Mouse (Mus musculus) cerebellum, adult 2 months (tissue): ENCODE measurements around the gene Cdc25b. TPM values are rescaled to one million over a fixed set of nuclear protein-coding genes. Genes with fewer than 3 reads are reported as not detected.

Experiments
- DNase-seq, 2 experiments: peaks; one replicate each; pipeline ENCODE4 v3.0.0; 2021
- H3K27ac ChIP-seq: fragments of 200-500 bp; 2 replicates; pipeline ENCODE4 v1.5.1; 2012; ENCODE audit warnings: low read length, control low read depth, inconsistent platforms; ENCODE audit not compliant: insufficient read depth
- H3K27me3 ChIP-seq: fragments of 200-500 bp; 2 replicates; pipeline ENCODE4 v1.6.1; 2012; ENCODE audit warnings: inconsistent platforms, mild to moderate bottlenecking, low read length, moderate library complexity; ENCODE audit not compliant: control insufficient read depth, insufficient read depth
- H3K4me1 ChIP-seq: fragments of 200-500 bp; 2 replicates; pipeline ENCODE4 v1.6.1; 2011; ENCODE audit warnings: low read length; ENCODE audit not compliant: control insufficient read depth, insufficient read depth
- H3K4me3 ChIP-seq: fragments of 200-500 bp; replicated peaks from 2 replicates; pipeline ENCODE3; 2011; ENCODE audit warnings: mild to moderate bottlenecking, low read depth, low read length, control low read depth; ENCODE audit not compliant: insufficient read depth
- CTCF ChIP-seq: fragments of 200-500 bp; IDR thresholded peaks from 2 replicates; pipeline ENCODE4 v1.5.1; 2011; ENCODE audit warnings: low read depth, mild to moderate bottlenecking, control low read depth, low read length, moderate library complexity, borderline replicate concordance; ENCODE audit not compliant: insufficient read depth
- POLR2A ChIP-seq: fragments of 200-500 bp; IDR thresholded peaks from 2 replicates; pipeline ENCODE4 v1.6.1; 2011; ENCODE audit warnings: low read length, control low read depth, borderline replicate concordance; ENCODE audit not compliant: insufficient read depth
- WGBS: fragments of 180-500 bp; shearing (Covaris S2); methylation state at CpG from one replicate; pipeline ENCODE4 v1.1.7; 2018; 5-methylcytosine and 5-hydroxymethylcytosine counted together
- polyA plus RNA-seq: library from polyadenylated mRNA; depleted of rRNA; stranded (reverse); fragments of >200 nt; gene quantifications from 2 replicates; pipeline ENCODE4 v1.2.3, GENCODE M21; 2012

Gene Cdc25b
- polyA plus RNA-seq, 1 experiment, result 26.4 TPM

- TF ChIP-seq CTCF, result no peak
- H3K4me1 ChIP-seq, result no peaks in the 10 kb centered on the region
- H3K27ac ChIP-seq, result no peak overlapping the region
- DNase-seq, result no peak
- WGBS, result 94% methylated on average over 7 of the region's 7 CpGs
- no peak overlapping the region for H3K4me3 ChIP-seq
- H3K27me3 ChIP-seq, result no peaks in the 10 kb centered on the region
Measured at GRCm38 (mm10) chr2:131152166-131152730, 34.5 kb upstream of the Cdc25b start.

- no peak for DNase-seq
- 83% methylated on average over 4 of the region's 4 CpGs for WGBS
Measured at GRCm38 (mm10) chr2:131154036-131154435, 32.7 kb upstream of the Cdc25b start.

GRCm38 (mm10) chr2:131156987-131157386 is 29.8 kb upstream of the Cdc25b start:
- Histone ChIP-seq H3K4me1 (no peaks in the 10 kb centered on the region), H3K4me3 (no peak overlapping the region), H3K27ac (no peak overlapping the region), H3K27me3 (no peaks in the 10 kb centered on the region)
- no peak for DNase-seq
- WGBS, result 94% methylated on average over 7 of the region's 7 CpGs
- TF ChIP-seq CTCF (no peak), POLR2A (no peak)

More at GRCm38 (mm10) chr2:131154036-131154435, 32.7 kb upstream of the Cdc25b start:
- Histone ChIP-seq H3K27ac (no peak overlapping the region), H3K27me3 (no peaks in the 10 kb centered on the region), H3K4me1 (no peaks in the 10 kb centered on the region), H3K4me3 (no peak overlapping the region)
- TF ChIP-seq POLR2A, result no peak
- no peak for TF ChIP-seq CTCF

GRCm38 (mm10) chr2:131159491-131159910 is 27.2 kb upstream of the Cdc25b start:
- H3K4me3 ChIP-seq, result peak overlapping the region; percentile 71
- TF ChIP-seq POLR2A, result no peak
- TF ChIP-seq CTCF, result no peak
- H3K4me1 ChIP-seq, result no peaks in the 10 kb centered on the region
- DNase-seq, result no peak
- H3K27ac ChIP-seq, result no peak overlapping the region
- H3K27me3 ChIP-seq, result no peaks in the 10 kb centered on the region
- WGBS, result 0% methylated on average over 18 of the region's 18 CpGs

GRCm38 (mm10) chr2:131159938-131160581 is 26.7 kb upstream of the Cdc25b start, which contains the start of gene 1700037H04Rik:
Gene 1700037H04Rik, minus strand, starts transcription at chr2:131160081.
- H3K27ac ChIP-seq, result peak within 1 kb of the TSS; percentile 30; the same call in 1 of the 2 replicates
- H3K4me3 ChIP-seq, result peak within 1 kb of the TSS; percentile 79
- H3K27me3 ChIP-seq, result no peaks in the 10 kb centered on the region
- DNase-seq, result peak; percentile 95 to 97
- under 1% methylated on average over 54 of the region's 54 CpGs for WGBS
- H3K4me1 ChIP-seq, result no peaks in the 10 kb centered on the region
- TF ChIP-seq POLR2A (peak; percentile 99), CTCF (no peak)

- H3K4me1 ChIP-seq, result no peaks in the 10 kb centered on the region
- DNase-seq, result no peak
- no peak overlapping the region for H3K27ac ChIP-seq
- peak overlapping the region; percentile 79 for H3K4me3 ChIP-seq
- WGBS, result 1% methylated on average over 17 of the region's 17 CpGs
- TF ChIP-seq POLR2A (no peak), CTCF (no peak)
- H3K27me3 ChIP-seq, result no peaks in the 10 kb centered on the region
Measured at GRCm38 (mm10) chr2:131160671-131161111, 26.1 kb upstream of the Cdc25b start.

- 85% methylated on average over 7 of the region's 7 CpGs for WGBS
- Histone ChIP-seq H3K4me1 (no peaks in the 10 kb centered on the region), H3K4me3 (no peak overlapping the region), H3K27ac (no peak overlapping the region), H3K27me3 (no peaks in the 10 kb centered on the region)
- no peak for TF ChIP-seq CTCF
- no peak for TF ChIP-seq POLR2A
- DNase-seq, result no peak
Measured at GRCm38 (mm10) chr2:131163924-131164323, 22.8 kb upstream of the Cdc25b start.

- no peak overlapping the region for H3K4me3 ChIP-seq
- DNase-seq, result no peak
- TF ChIP-seq POLR2A (no peak), CTCF (no peak)
- no peaks in the 10 kb centered on the region for H3K4me1 ChIP-seq
- H3K27me3 ChIP-seq, result no peaks in the 10 kb centered on the region
- 90% methylated on average over 2 of the region's 2 CpGs for WGBS
- no peak overlapping the region for H3K27ac ChIP-seq
Measured at GRCm38 (mm10) chr2:131166172-131166571, 20.6 kb upstream of the Cdc25b start.
